Mouse (Mus musculus): ENCODE measurements at regions not wholly inside any gene's neighbourhood (a gene's known extent, or its start where the extent isn't known, plus 50 kb on each side); places are given as distances from the start of the nearest gene placed in this dataset.

- Histone ChIP-seq H3K4me1 (replicated peaks; ENCODE audit: control insufficient read depth, insufficient read depth, low read length) (peaks cover 19% of the 10 kb centered on the region), H3K27ac (no peak overlapping the region), H3K9ac (no peak overlapping the region), H3K4me3 (replicated peaks; ENCODE audit: low read length) (no peak overlapping the region), H3K4me2 (replicated peaks) (no peak overlapping the region), H3K27me3 (ENCODE audit: control insufficient read depth, insufficient read depth, low read length) (no peaks in the 10 kb centered on the region), H3K36me3 (replicated peaks; ENCODE audit: control insufficient read depth, insufficient read depth) (no peaks in the 10 kb centered on the region), H3K9me3 (ENCODE audit: control insufficient read depth, low read length) (no peaks in the 10 kb centered on the region)
- DNase-seq (ENCODE audit: low spot score) (no peak), ATAC-seq (ENCODE audit: low FRiP score) (no peak)
- 33% methylated on average over 4 of the region's 4 CpGs for whole genome bisulfite sequencing
Measured at GRCm38 (mm10) chr4:9079828-9080245, 841.0 kb upstream of the Car8 start.

GRCm38 (mm10) chr4:9074447-9074846 lies 835.6 kb upstream of the Car8 start:
- Histone ChIP-seq H3K9me3 (ENCODE audit: control insufficient read depth, low read length) (no peaks in the 10 kb centered on the region), H3K27ac (no peak overlapping the region), H3K36me3 (replicated peaks; ENCODE audit: control insufficient read depth, insufficient read depth) (no peaks in the 10 kb centered on the region), H3K4me2 (replicated peaks) (no peak overlapping the region), H3K9ac (no peak overlapping the region), H3K4me3 (replicated peaks; ENCODE audit: low read length) (no peak overlapping the region), H3K4me1 (replicated peaks; ENCODE audit: control insufficient read depth, insufficient read depth, low read length) (no peaks in the 10 kb centered on the region), H3K27me3 (ENCODE audit: control insufficient read depth, insufficient read depth, low read length) (no peaks in the 10 kb centered on the region)
- 41% methylated on average over 2 of the region's 2 CpGs for WGBS
- ATAC-seq (ENCODE audit: low FRiP score) (no peak), DNase-seq (ENCODE audit: low spot score) (no peak)

GRCm38 (mm10) chr4:9073736-9074428 lies 835.0 kb upstream of the Car8 start:
- ATAC-seq (ENCODE audit: low FRiP score) (no peak), DNase-seq (ENCODE audit: low spot score) (no peak)
- Histone ChIP-seq H3K4me3 (replicated peaks; ENCODE audit: low read length) (no peak overlapping the region), H3K27ac (no peak overlapping the region), H3K27me3 (ENCODE audit: control insufficient read depth, insufficient read depth, low read length) (no peaks in the 10 kb centered on the region), H3K9me3 (ENCODE audit: control insufficient read depth, low read length) (no peaks in the 10 kb centered on the region), H3K36me3 (replicated peaks; ENCODE audit: control insufficient read depth, insufficient read depth) (no peaks in the 10 kb centered on the region), H3K9ac (no peak overlapping the region), H3K4me1 (replicated peaks; ENCODE audit: control insufficient read depth, insufficient read depth, low read length) (no peaks in the 10 kb centered on the region), H3K4me2 (replicated peaks) (no peak overlapping the region)
- 52% methylated on average over 8 of the region's 8 CpGs for WGBS

- H3K4me2 ChIP-seq (replicated peaks): no peak overlapping the region
- H3K9ac ChIP-seq: no peak overlapping the region
- no peak for ATAC-seq (ENCODE audit: low FRiP score)
- H3K27me3 ChIP-seq (ENCODE audit: control insufficient read depth, insufficient read depth, low read length): no peaks in the 10 kb centered on the region
- 80% methylated on average over 5 of the region's 5 CpGs for WGBS
- H3K36me3 ChIP-seq (replicated peaks; ENCODE audit: control insufficient read depth, insufficient read depth): no peaks in the 10 kb centered on the region
- no peaks in the 10 kb centered on the region for H3K9me3 ChIP-seq (ENCODE audit: control insufficient read depth, low read length)
- no peak for DNase-seq (ENCODE audit: low spot score)
- no peaks in the 10 kb centered on the region for H3K4me1 ChIP-seq (replicated peaks; ENCODE audit: control insufficient read depth, insufficient read depth, low read length)
- H3K27ac ChIP-seq: no peak overlapping the region
- no peak overlapping the region for H3K4me3 ChIP-seq (replicated peaks; ENCODE audit: low read length)
Measured at GRCm38 (mm10) chr4:9072321-9072720, 833.5 kb upstream of the Car8 start.

GRCm38 (mm10) chr4:9067874-9068273 lies 829.0 kb upstream of the Car8 start:
- DNase-seq (ENCODE audit: low spot score) (no peak), ATAC-seq (ENCODE audit: low FRiP score) (no peak)
- Histone ChIP-seq H3K4me2 (replicated peaks) (no peak overlapping the region), H3K27me3 (ENCODE audit: control insufficient read depth, insufficient read depth, low read length) (no peaks in the 10 kb centered on the region), H3K9me3 (ENCODE audit: control insufficient read depth, low read length) (no peaks in the 10 kb centered on the region), H3K4me3 (replicated peaks; ENCODE audit: low read length) (no peak overlapping the region), H3K9ac (no peak overlapping the region), H3K4me1 (replicated peaks; ENCODE audit: control insufficient read depth, insufficient read depth, low read length) (no peaks in the 10 kb centered on the region), H3K36me3 (replicated peaks; ENCODE audit: control insufficient read depth, insufficient read depth) (no peaks in the 10 kb centered on the region), H3K27ac (no peak overlapping the region)
- WGBS: 73% methylated on average over 2 of the region's 2 CpGs

GRCm38 (mm10) chr4:9065981-9066815 lies 827.4 kb upstream of the Car8 start:
- no peak overlapping the region for H3K4me3 ChIP-seq (replicated peaks; ENCODE audit: low read length)
- H3K9me3 ChIP-seq (ENCODE audit: control insufficient read depth, low read length): no peaks in the 10 kb centered on the region
- H3K4me2 ChIP-seq (replicated peaks): no peak overlapping the region
- ATAC-seq (ENCODE audit: low FRiP score) (no peak), DNase-seq (ENCODE audit: low spot score) (no peak)
- no peaks in the 10 kb centered on the region for H3K27me3 ChIP-seq (ENCODE audit: control insufficient read depth, insufficient read depth, low read length)
- H3K9ac ChIP-seq: no peak overlapping the region
- no peaks in the 10 kb centered on the region for H3K36me3 ChIP-seq (replicated peaks; ENCODE audit: control insufficient read depth, insufficient read depth)
- no peak overlapping the region; the same call in 1 of the 2 replicates for H3K27ac ChIP-seq
- WGBS: 65% methylated on average over 10 of the region's 10 CpGs
- H3K4me1 ChIP-seq (replicated peaks; ENCODE audit: control insufficient read depth, insufficient read depth, low read length): no peaks in the 10 kb centered on the region

GRCm38 (mm10) chr4:9061941-9062340 lies 823.1 kb upstream of the Car8 start:
- ATAC-seq (ENCODE audit: low FRiP score) (no peak), DNase-seq (ENCODE audit: low spot score) (no peak)
- Histone ChIP-seq H3K4me1 (replicated peaks; ENCODE audit: control insufficient read depth, insufficient read depth, low read length) (no peaks in the 10 kb centered on the region; the same call in 1 of the 2 replicates), H3K4me2 (replicated peaks) (no peak overlapping the region), H3K27ac (no peak overlapping the region), H3K27me3 (ENCODE audit: control insufficient read depth, insufficient read depth, low read length) (no peaks in the 10 kb centered on the region), H3K9ac (no peak overlapping the region), H3K9me3 (ENCODE audit: control insufficient read depth, low read length) (no peaks in the 10 kb centered on the region), H3K36me3 (replicated peaks; ENCODE audit: control insufficient read depth, insufficient read depth) (no peaks in the 10 kb centered on the region), H3K4me3 (replicated peaks; ENCODE audit: low read length) (no peak overlapping the region)
- 78% methylated on average over 3 of the region's 3 CpGs for WGBS

GRCm38 (mm10) chr4:9060221-9060620 lies 821.4 kb upstream of the Car8 start:
- Histone ChIP-seq H3K9ac (no peak overlapping the region), H3K4me2 (replicated peaks) (no peak overlapping the region), H3K4me3 (replicated peaks; ENCODE audit: low read length) (no peak overlapping the region), H3K9me3 (ENCODE audit: control insufficient read depth, low read length) (no peaks in the 10 kb centered on the region), H3K4me1 (replicated peaks; ENCODE audit: control insufficient read depth, insufficient read depth, low read length) (no peaks in the 10 kb centered on the region; the same call in 1 of the 2 replicates), H3K36me3 (replicated peaks; ENCODE audit: control insufficient read depth, insufficient read depth) (no peaks in the 10 kb centered on the region), H3K27ac (no peak overlapping the region), H3K27me3 (ENCODE audit: control insufficient read depth, insufficient read depth, low read length) (no peaks in the 10 kb centered on the region)
- ATAC-seq (ENCODE audit: low FRiP score) (peak; percentile 64; the same call in 1 of the 2 replicates), DNase-seq (ENCODE audit: low spot score) (no peak)
- 20% methylated on average over 5 of the region's 5 CpGs for WGBS

- no peak overlapping the region for H3K9ac ChIP-seq
- no peak for ATAC-seq (ENCODE audit: low FRiP score)
- 77% methylated on average over 4 of the region's 4 CpGs for WGBS
- H3K36me3 ChIP-seq (replicated peaks; ENCODE audit: control insufficient read depth, insufficient read depth): no peaks in the 10 kb centered on the region
- H3K27me3 ChIP-seq (ENCODE audit: control insufficient read depth, insufficient read depth, low read length): no peaks in the 10 kb centered on the region
- no peak overlapping the region for H3K27ac ChIP-seq
- no peaks in the 10 kb centered on the region for H3K9me3 ChIP-seq (ENCODE audit: control insufficient read depth, low read length)
- H3K4me3 ChIP-seq (replicated peaks; ENCODE audit: low read length): no peak overlapping the region
- no peaks in the 10 kb centered on the region; the same call in 1 of the 2 replicates for H3K4me1 ChIP-seq (replicated peaks; ENCODE audit: control insufficient read depth, insufficient read depth, low read length)
- no peak overlapping the region for H3K4me2 ChIP-seq (replicated peaks)
- DNase-seq (ENCODE audit: low spot score): no peak
Measured at GRCm38 (mm10) chr4:9057676-9058075, 818.8 kb upstream of the Car8 start.

All from hindbrain, embryonic 14.5 days (tissue).